Mouse (Mus musculus) liver, adult 2 months (tissue): ENCODE measurements around the gene Sertad2. TPM values are rescaled to one million over a fixed set of nuclear protein-coding genes. Genes with fewer than 3 reads are reported as not detected.

Experiments used
- DNase-seq: peaks from one replicate; pipeline ENCODE4 v3.0.0-alpha.2; 2011; ENCODE audit warnings: low read depth, low spot score; ENCODE audit errors: extremely low read depth
- H3K27ac ChIP-seq: fragments of 200-500 bp; replicated peaks from 2 replicates; pipeline ENCODE4 v1.5.1; 2012; ENCODE audit warnings: low read depth, mild to moderate bottlenecking, control low read depth, inconsistent platforms, low read length; ENCODE audit not compliant: insufficient read depth
- H3K27me3 ChIP-seq: fragments of 200-500 bp; 2 replicates; pipeline ENCODE4 v1.6.1; 2012; ENCODE audit warnings: mild to moderate bottlenecking, moderate library complexity, low read length, inconsistent platforms; ENCODE audit not compliant: control insufficient read depth, insufficient read depth
- H3K36me3 ChIP-seq: fragments of 200-500 bp; 2 replicates; pipeline ENCODE4 v1.6.1; 2012; ENCODE audit warnings: low read length, inconsistent platforms; ENCODE audit not compliant: control insufficient read depth, insufficient read depth
- H3K4me1 ChIP-seq: fragments of 200-500 bp; 2 replicates; pipeline ENCODE4 v1.6.1; 2011; ENCODE audit warnings: low read length; ENCODE audit not compliant: control insufficient read depth, insufficient read depth
- H3K4me3 ChIP-seq: fragments of 200-500 bp; 2 replicates; pipeline ENCODE4 v1.5.1; 2011; ENCODE audit warnings: low read depth, mild to moderate bottlenecking, control low read depth, low read length, moderate library complexity; ENCODE audit not compliant: insufficient read depth
- H3K79me2 ChIP-seq: fragments of 200-500 bp; 2 replicates; pipeline ENCODE4 v1.6.1; 2012; ENCODE audit warnings: inconsistent platforms, mild to moderate bottlenecking, low read length, moderate library complexity; ENCODE audit not compliant: control insufficient read depth, insufficient read depth
- H3K9ac ChIP-seq: fragments of 200-500 bp; 2 replicates; pipeline ENCODE4 v1.6.1; 2012; ENCODE audit warnings: low read depth, mild to moderate bottlenecking, control low read depth, inconsistent platforms, low read length
- CTCF ChIP-seq: fragments of 200-500 bp; IDR thresholded peaks from 2 replicates; pipeline ENCODE4 v1.5.1; 2011; ENCODE audit warnings: low read depth, low read length, control low read depth
- POLR2A ChIP-seq: fragments of 200-500 bp; IDR thresholded peaks from 2 replicates; pipeline ENCODE4 v1.6.1; 2011; ENCODE audit warnings: low read length, control low read depth; ENCODE audit not compliant: insufficient read depth; ENCODE audit errors: extremely low read depth
- WGBS: fragments of 180-500 bp; shearing (Covaris S2); methylation state at CpG from one replicate; pipeline ENCODE4 v1.1.7; 2018; 5-methylcytosine and 5-hydroxymethylcytosine counted together
- polyA plus RNA-seq: library from polyadenylated mRNA; depleted of rRNA; stranded (reverse); fragments of >200 nt; gene quantifications from 2 replicates; pipeline ENCODE4 v1.2.3, GENCODE M21; 2012
- total RNA-seq: library from RNA; depleted of rRNA; stranded (reverse); fragments of >200 nt; gene quantifications from 2 replicates; pipeline ENCODE4 v1.2.3, GENCODE M21; 2014

The Sertad2 gene
- total and polyA plus RNA-seq, 2 experiments: 8.0 to 9.3 TPM

DNA sequence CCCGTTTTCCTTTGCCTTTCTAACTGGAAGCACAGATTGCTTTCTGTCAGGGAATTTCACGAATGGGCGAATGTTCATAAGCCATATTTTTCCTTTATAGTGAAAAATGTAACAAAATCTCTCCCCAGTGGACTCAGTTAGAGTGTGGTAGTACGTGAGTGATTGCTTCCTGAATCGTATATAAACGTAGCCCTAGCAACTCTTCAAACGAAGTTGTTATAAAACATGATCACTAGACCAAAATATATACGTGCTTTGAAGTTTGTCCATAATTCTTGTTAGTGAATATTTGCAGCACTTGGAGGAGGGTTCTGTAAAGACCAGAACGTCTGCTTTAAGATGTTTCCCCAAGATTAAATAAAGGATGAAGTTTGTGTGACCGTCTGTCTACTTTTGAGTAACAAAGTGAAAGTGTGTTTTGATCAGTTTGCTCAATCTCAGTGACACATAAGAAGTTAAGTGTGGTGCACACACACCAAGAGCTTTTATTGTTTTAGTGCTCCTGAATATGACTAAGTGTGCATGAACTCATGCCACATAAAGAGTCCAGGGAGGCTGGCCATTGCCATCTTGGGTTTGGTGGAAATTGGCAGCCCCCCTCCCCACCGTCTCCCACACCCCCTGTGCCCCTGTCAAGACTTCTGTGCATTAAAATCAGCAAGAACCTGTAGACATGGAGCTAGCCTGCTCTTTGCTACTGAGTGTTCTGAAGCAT lies 16.3 kb downstream of the Sertad2 start:
- WGBS: 80% methylated on average over 11 of the region's 11 CpGs
- Histone ChIP-seq H3K27me3 (no peaks in the 10 kb centered on the region), H3K4me1 (peaks cover 7% of the 10 kb centered on the region; the same call in 1 of the 2 replicates), H3K36me3 (no peaks in the 10 kb centered on the region), H3K79me2 (no peaks in the 10 kb centered on the region; the same call in 1 of the 2 replicates), H3K9ac (no peak overlapping the region), H3K27ac (no peak overlapping the region), H3K4me3 (no peak overlapping the region)
- no peak for TF ChIP-seq CTCF
- TF ChIP-seq POLR2A: no peak
- no peak for DNase-seq

DNA sequence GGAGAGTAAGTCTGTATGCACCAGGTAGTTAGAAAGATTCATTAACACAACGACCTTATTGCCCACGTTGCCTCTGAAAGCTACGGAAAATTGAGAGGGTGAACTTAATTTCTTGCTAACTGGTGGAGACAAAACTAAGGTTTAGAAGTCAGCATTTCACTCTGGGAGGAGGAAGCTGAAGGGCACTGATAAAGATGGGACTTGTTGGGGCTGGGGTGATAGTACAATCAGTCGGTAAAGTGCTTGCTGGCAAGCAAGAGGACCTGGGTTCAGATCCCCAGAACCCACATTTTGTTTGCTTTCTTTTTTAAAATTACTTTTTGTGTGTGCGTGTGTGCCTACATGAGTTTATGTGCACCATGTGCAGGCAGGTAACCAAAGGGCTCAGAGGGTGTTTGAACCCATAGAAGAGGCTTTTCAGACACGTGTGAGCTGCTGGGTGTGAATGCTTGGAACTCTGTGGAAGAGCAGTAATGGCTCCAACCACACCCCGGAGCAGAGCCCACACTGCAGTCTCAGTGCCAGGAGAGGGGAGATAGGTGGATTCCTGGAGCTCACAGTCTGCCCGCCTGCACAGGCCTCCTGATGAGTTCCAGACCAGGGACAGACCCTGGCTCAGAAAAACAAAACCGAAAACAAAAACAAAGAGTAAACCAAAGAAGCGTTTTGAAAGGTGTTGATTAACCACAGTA lies 17.0 kb downstream of the Sertad2 start:
- WGBS: 85% methylated on average over 10 of the region's 10 CpGs
- DNase-seq: no peak
- H3K27ac ChIP-seq: no peak overlapping the region

DNA sequence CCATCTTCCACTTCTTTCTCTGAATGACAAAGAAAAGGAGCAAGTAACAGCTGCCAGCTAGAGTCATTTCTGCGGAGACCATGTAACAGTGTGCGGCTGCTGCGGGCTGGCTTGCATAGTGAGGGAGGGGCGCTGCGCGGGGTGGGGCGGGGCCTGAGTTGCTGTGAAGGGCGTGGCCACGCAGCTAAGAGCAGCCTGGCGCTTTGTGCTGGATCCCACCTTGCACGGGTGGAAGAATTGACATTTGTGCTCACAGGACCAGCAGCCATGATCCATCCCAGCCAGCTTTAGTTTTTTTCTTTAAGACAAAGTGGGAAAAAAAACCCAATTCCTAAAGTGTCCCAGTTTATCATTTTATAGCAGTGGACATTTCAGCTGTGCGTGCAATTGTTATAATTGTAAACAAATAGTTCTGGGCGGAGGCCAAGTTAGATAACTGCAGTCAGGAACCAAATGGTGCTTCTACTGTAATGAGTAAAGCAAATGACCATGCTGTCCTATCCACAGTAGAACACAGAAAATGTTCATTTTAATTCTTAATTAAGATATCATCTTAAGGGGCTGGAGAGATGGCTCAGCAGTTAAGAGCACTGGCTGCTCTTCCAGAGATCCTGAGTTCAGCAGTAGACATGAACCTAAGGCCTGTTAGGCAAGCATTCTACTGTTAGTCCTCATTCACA lies 18.4 kb downstream of the Sertad2 start:
- H3K9ac ChIP-seq: peak overlapping the region; percentile 48; the same call in 1 of the 2 replicates

More for the DNA sequence above, 17.0 kb downstream of the Sertad2 start:
- H3K9ac ChIP-seq: no peak overlapping the region
- H3K36me3 ChIP-seq: no peaks in the 10 kb centered on the region
- H3K4me3 ChIP-seq: no peak overlapping the region
- no peaks in the 10 kb centered on the region; the same call in 1 of the 2 replicates for H3K79me2 ChIP-seq
- H3K27me3 ChIP-seq: no peaks in the 10 kb centered on the region
- TF ChIP-seq POLR2A (no peak), CTCF (no peak)
- peaks cover 7% of the 10 kb centered on the region; the same call in 1 of the 2 replicates for H3K4me1 ChIP-seq

DNA sequence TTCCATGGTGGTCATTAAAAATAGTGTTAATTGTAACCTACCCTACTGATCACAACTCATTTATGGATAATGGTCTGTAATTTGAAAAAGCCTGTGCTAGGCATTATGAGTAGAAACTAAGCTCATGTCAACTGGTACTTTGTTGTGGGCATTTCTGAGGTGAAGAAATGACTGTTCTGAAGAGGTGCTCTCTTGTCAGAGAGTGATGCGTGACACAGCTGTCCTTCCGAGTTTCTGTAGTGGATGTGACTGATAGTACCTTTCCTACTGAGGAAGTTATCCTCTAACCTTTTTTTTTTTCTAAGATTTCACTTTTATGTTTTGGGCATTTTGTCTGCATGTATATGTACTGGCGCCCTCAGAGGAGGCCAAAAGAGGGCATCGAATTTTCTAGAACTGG lies 22.0 kb downstream of the Sertad2 start:
- 95% methylated on average over 4 of the region's 4 CpGs for WGBS
- Histone ChIP-seq H3K4me1 (no peaks in the 10 kb centered on the region), H3K79me2 (peaks cover 2% of the 10 kb centered on the region; the same call in 1 of the 2 replicates), H3K9ac (no peak overlapping the region), H3K4me3 (no peak overlapping the region), H3K27me3 (no peaks in the 10 kb centered on the region), H3K36me3 (no peaks in the 10 kb centered on the region), H3K27ac (no peak overlapping the region)
- DNase-seq: no peak
- TF ChIP-seq POLR2A: no peak
- TF ChIP-seq CTCF: no peak

More for the DNA sequence above, 18.4 kb downstream of the Sertad2 start:
- H3K27me3 ChIP-seq: no peaks in the 10 kb centered on the region
- TF ChIP-seq POLR2A (no peak), CTCF (no peak)
- H3K36me3 ChIP-seq: no peaks in the 10 kb centered on the region
- peak overlapping the region; percentile 36 for H3K4me3 ChIP-seq
- 3% methylated on average over 13 of the region's 13 CpGs for WGBS
- H3K79me2 ChIP-seq: no peaks in the 10 kb centered on the region; the same call in 1 of the 2 replicates
- peak; percentile 35 for DNase-seq
- H3K27ac ChIP-seq: no peak overlapping the region
- peaks cover 3% of the 10 kb centered on the region; the same call in 1 of the 2 replicates for H3K4me1 ChIP-seq

DNA sequence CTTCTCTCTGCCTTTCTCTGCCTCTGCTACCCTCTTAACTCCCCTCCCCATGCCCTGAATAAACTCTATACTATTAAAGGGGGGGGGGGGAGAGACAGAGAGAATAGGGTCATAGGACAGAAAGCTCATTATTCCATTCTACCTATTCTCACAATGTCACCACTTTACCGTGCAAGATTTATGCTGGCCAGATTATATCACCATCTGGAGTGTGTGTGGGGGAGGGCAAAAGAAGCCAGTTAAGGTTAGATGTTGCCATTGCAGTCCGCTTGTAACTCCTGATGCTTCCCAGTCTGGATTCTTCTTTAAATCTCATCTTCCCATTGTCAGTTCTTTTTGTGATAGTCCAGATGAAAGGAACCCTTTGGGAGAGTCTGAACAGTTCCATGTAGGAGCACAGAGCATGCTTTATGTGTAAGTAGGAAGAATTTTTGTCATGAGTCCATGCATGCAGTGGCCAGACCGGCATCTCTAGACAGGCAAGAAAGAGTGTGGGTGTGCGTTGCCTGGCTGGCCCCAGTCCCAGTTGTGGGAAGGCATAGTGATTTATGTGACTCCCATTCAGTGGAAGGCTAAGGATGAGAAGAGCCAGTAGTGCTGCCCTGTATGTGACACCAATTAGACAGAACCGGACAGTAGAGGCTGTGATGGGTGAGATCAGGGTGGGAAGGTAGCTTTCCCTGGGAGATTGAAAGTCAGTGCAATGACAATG lies 28.8 kb downstream of the Sertad2 start:
- TF ChIP-seq POLR2A: no peak
- no peak for TF ChIP-seq CTCF
- peaks cover 6% of the 10 kb centered on the region; the same call in 1 of the 2 replicates for H3K79me2 ChIP-seq
- no peak overlapping the region for H3K27ac ChIP-seq
- DNase-seq: no peak
- no peaks in the 10 kb centered on the region for H3K27me3 ChIP-seq
- H3K36me3 ChIP-seq: no peaks in the 10 kb centered on the region
- 86% methylated on average over 5 of the region's 5 CpGs for WGBS
- H3K9ac ChIP-seq: no peak overlapping the region
- no peak overlapping the region for H3K4me3 ChIP-seq
- H3K4me1 ChIP-seq: no peaks in the 10 kb centered on the region
